Mouse (Mus musculus) neural tube, embryonic 10.5 days (tissue): ENCODE data around the gene Nek2.

Experiments used
- DNase-seq: peaks from one replicate; pipeline ENCODE4 v3.0.0-alpha.2; 2017; ENCODE audit warnings: low spot score; ENCODE audit errors: extremely low spot score

Gene Nek2

DNA sequence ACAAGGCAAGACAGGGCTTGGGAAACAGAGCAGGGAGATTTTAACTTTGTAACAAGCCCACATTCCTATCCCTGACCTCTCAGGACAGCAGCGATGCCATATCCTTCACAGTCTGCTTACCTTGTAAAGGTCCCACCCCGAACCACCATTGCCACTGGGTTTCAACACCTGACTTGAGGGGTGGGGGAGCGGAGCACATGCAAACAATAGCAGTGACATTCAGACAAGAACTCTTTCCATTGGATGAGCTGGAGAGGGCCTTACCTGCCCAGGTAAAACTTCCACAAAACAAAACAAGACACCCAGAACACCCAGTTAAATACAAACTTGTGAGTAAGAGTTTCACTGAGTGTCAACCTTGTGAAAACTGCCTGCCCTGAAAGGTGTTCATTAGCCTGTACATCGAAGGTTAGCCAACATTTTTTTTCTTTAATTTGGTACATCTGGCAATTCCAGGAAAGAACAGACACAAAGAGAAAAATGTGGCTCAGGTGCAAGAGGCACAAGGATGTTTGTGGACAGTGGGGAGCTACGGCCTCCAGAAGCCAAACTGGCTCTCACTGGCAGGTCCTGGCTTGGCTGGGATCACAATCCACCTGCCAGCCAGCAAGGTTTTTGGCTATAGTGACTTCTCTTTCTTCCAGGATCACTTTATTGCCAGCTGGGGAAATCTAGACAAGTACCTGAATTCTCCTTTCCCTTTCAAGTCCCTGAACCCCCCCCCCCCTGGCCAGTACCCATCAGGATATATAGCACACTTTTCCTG is 35.8 kb downstream of the Nek2 start:
- DNase-seq, result no peak

DNA sequence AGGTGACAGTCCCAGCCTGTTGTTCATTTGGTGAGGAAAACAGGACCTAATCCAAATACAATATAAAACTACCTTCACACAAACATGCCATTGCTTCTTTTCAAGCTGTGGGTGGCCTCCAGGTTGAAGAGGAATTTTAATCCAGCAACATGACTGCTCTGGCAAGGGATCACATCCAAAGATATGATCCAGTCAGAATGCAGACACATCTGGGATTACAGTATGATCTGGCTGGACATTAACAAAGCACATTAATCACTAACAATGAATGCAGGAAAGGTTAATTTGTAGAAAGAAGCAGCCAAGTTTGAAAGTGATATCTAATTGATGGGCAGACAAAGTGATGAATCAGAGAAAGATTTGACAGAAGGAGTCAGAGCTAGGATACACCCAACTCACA is 36.9 kb downstream of the Nek2 start:
- DNase-seq, result no peak

GRCm38 (mm10) chr1:191859847-191860246 is 38.6 kb downstream of the Nek2 start:
- no peak for DNase-seq

GRCm38 (mm10) chr1:191861247-191861646 is 40.0 kb downstream of the Nek2 start:
- DNase-seq, result no peak

GRCm38 (mm10) chr1:191863833-191864550 is 42.7 kb downstream of the Nek2 start:
- DNase-seq, result no peak

DNA sequence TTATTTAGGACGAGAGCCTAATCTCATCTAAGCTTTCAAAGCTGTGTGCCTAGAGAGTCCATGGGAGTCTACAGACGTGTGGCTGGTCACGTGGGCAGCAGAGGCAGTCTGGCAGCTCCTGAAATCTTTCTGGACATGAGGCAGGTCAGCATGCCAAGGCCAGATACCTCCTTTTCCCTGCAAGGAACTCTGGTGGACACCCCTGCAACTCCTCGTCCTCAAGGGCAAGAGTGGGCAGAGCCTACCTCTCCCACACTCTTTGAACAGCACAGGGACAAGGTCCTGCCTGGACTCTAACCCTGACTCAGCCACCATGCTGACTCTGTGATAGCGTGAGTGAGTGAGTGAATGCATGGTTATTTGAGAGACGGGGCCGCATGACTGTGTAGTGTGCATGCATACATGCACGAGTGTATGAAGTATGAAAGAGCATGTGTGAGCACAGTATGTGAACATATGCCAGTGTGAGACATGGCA is 43.3 kb downstream of the Nek2 start:
- DNase-seq, result no peak

- no peak for DNase-seq
These were observed 50.9 kb downstream of the Nek2 start for GRCm38 (mm10) chr1:191872076-191872710.

DNA sequence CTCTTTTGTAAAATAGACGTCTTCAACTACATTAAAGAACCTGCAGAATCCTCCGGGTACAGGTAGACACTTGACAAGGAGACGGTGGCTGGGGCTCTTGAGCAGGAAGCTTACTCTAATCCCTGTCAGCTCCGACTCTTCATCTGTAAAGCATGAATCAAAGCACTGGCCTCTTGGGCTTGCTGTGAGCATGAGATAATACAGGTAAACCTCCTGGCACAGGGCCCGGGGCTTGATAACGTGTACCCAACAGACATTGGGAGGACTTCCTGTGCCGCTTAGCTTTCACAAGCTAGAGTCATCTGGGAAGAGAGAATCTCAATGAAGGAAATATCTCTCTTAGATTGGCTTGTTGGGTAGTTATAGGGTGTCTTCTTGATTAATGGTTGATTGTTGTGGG is 53.8 kb downstream of the Nek2 start:
- DNase-seq, result no peak

DNA sequence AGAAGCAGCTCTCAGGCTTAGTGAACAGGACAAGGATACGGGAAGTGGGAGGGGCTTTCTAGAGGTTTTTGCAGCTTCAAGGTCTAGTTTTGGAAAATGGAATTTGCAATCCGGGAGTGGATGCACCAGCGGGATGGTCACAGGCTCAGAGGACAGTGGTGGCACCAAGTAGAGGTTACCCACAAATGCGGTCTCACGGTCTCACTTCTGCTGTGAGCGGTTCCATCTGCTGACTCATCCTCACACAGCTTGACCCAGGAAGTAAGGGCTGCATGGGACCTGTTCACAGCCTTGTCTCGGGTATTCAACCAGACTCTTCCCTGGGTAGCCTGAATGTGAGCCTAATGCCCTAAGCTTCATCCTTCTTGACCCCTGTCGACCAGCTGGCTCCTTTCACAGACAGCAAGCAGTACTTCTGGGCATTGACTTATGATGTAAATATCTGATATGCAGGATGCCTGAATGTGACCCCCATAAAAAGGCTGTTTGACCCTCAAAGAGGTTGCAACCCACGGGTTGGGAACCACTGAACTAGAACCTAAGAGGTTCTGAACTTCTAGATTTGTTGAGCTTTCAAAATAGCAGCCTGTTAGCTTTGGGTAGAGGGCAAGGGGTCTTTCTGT is 54.5 kb downstream of the Nek2 start:
- DNase-seq, result no peak

GRCm38 (mm10) chr1:191877681-191878080 is 56.4 kb downstream of the Nek2 start:
- no peak for DNase-seq

- no peak for DNase-seq
These were observed 57.3 kb downstream of the Nek2 start for GRCm38 (mm10) chr1:191878518-191878921.

- DNase-seq, result no peak
These were observed 59.0 kb downstream of the Nek2 start for GRCm38 (mm10) chr1:191880247-191880646.

DNA sequence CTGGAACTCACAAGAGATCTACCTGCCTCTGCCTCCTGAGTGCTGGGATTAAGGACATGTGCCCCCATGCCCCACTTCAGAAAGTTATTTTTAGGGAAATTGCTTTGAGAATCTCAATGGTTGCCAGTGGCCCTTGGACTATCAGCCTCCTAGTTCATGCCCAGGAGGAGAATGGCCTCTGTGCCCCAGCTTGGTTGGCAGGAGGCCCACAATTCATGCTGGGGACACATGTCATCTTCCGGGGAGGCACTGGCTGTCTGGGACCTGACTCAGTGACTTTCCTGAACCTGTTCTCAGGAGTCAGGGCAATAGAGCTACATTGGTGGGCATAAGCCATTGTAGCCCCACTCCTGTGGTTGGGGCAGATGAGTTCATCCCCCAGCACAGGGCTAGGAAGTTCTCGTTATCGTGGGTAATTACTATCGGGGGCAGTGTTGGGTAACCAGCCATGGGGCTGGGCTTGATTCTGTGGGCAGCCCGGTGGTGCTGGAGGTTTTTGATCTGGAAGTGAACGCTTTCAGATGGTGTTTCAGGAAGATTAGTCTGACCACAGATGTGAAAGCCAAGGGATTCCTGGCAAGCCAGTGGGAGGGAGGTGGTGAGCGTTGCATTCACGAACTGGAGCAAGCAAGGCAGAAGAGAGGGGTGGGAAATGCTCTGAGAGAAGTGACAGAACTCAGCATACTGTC is 59.8 kb downstream of the Nek2 start:
- no peak for DNase-seq

DNA sequence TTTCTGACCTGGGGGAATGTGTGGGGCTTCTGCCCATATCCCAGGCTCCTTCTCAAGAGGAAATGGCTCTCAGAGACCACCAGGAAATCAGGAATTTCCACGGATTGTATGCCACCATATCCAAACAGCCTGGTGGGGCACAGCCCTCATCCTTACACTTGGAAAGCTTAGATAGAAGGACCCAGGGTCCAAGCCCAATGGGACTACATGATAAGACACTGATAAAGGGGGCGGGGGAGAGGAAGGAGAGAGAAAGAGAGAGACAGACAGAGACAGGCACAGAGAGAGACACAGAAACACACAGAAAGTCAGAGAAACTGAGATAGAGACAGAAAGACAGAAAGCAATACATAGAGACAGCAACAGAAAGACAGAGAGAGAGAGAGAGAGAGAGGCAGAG is 60.4 kb downstream of the Nek2 start:
- no peak for DNase-seq
